Mouse (Mus musculus): ENCODE measurements around the gene Rhbdf1. TPM values are rescaled to one million over a fixed set of nuclear protein-coding genes. Genes with fewer than 3 reads are reported as not detected.

Rhbdf1 gene
- polyA plus RNA-seq, 1 experiment, result not detected

DNA sequence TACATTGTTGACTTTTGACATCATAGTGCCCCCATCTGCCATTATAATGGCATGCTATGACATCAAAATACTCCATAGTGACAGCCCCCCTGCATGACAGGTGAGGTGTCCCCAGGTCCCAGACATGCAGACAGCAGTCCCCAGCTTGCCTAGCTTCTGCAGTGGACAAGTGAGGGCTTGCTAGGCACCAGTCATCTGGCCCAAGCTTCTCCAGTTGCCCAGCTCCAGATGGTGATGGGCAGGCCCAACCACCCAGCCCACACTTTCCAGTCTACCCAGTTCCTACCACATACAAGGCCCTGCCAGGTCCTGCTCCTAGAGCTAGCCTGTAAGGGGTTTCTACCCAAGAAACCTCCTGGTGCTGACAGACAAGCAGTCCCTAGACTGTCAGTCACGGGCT is 43.6 kb downstream of the Rhbdf1 start:
- Histone ChIP-seq H3K4me3 (ENCODE audit: insufficient read depth, low read depth, low read length) (no peak overlapping the region), H3K4me1 (ENCODE audit: control insufficient read depth, insufficient read depth, low read length) (no peaks in the 10 kb centered on the region), H3K27ac (ENCODE audit: insufficient read depth, low read depth, low read length) (no peak overlapping the region)
- WGBS, result 90% methylated on average over 1 of the region's 1 CpGs
- TF ChIP-seq CTCF (IDR thresholded peaks at IDR 0.05; ENCODE audit: insufficient read depth, low read depth, low read length), result no peak
- TF ChIP-seq POLR2A (IDR thresholded peaks at IDR 0.05; ENCODE audit: insufficient read depth, low read depth, low read length), result no peak

DNA sequence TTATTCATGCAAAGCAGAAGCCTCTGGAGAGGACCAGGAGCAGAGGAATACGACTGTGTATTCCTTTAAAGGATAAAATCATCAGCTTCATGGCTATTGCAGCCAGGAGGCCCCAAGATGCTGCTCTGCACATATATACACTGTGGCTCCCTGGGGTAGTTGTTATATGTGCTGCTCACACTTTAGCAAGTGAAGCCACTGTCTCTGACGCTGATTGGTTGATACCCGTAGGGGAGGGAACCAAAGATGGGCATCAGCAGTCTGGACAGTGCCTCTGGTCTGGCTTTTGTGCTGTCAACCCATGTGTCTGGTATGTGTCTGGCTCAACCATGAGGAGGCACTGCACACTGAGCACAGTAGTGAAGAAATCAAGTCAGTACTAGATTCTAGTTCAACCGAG is 55.4 kb downstream of the Rhbdf1 start:
- Histone ChIP-seq H3K4me1 (ENCODE audit: control insufficient read depth, insufficient read depth, low read length) (peaks cover 9% of the 10 kb centered on the region), H3K27ac (ENCODE audit: insufficient read depth, low read depth, low read length) (no peak overlapping the region), H3K4me3 (ENCODE audit: insufficient read depth, low read depth, low read length) (no peak overlapping the region)
- 82% methylated on average over 4 of the region's 4 CpGs for WGBS
- TF ChIP-seq CTCF (IDR thresholded peaks at IDR 0.05; ENCODE audit: insufficient read depth, low read depth, low read length), result no peak

DNA sequence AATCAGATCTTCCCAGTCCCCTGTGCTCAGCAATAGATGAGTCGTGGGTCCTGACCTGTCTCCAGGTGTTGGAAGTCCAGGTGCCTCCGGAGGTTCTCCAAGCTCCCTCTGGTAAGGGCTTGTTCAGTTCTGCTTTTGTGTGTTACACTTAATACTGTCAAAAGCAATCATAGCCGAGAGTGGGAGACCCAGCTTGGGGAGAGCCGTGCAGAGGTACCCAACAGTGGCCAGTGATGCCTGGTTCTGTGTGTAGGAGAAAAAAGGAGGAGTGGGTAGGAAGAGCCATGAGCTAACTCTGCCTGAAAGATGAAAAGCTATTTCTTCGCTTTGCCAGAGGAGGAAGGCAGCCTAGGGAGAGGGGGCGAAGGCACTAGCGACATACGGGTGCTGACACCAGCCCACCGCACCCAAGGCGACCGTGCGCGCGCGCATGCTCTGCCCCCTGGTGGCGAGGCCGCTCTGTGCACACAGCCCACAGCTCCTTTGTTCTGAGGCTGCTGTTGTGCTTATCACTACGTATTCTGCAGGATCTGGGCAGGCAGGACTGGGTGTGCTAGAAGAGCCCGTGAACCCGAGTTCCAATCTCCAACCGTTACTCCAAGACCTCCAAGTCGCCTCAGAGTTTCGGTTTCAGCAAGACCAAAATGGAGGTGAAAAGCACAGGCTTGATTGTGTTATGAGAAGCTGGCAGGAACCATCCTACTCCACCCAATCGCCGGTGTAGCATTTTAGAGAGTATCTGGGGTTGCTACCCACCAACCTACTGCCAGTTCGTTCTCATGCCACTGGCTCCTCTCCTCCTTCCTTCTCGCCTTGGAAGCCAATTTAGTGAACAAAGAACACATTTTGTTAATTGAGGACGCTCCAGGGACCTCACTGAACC is 59.9 kb downstream of the Rhbdf1 start:
- Histone ChIP-seq H3K27ac (ENCODE audit: insufficient read depth, low read depth, low read length) (peak overlapping the region; percentile 55), H3K4me3 (ENCODE audit: insufficient read depth, low read depth, low read length) (peak overlapping the region; percentile 35), H3K4me1 (ENCODE audit: control insufficient read depth, insufficient read depth, low read length) (peaks cover 18% of the 10 kb centered on the region)
- TF ChIP-seq POLR2A (IDR thresholded peaks at IDR 0.05; ENCODE audit: insufficient read depth, low read depth, low read length) (no peak), CTCF (IDR thresholded peaks at IDR 0.05; ENCODE audit: insufficient read depth, low read depth, low read length) (peak; percentile 96)
- WGBS, result 5% methylated on average over 28 of the region's 28 CpGs

DNA sequence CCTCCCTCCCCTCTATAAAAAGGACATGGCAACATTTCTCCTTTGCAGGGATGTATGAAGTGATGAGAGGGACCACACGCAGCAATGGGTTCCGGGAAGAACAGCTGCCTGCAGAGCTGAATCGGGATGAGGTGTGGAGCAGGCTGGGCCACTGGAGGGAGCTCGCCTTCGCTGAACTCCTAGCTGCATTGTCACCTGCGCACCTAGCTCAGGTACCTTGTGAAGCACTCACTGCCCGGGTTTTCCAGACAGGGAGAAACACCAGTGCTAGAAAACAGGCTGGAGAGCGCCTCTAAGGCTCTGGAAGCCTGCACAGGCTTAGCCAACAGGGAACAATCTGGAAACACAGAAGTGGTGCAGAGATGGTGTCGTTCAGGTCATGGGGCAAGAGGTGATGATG is 60.6 kb downstream of the Rhbdf1 start:
- TF ChIP-seq POLR2A (IDR thresholded peaks at IDR 0.05; ENCODE audit: insufficient read depth, low read depth, low read length) (no peak), CTCF (IDR thresholded peaks at IDR 0.05; ENCODE audit: insufficient read depth, low read depth, low read length) (peak; percentile 36; the same call in 1 of the 2 replicates)
- Histone ChIP-seq H3K27ac (ENCODE audit: insufficient read depth, low read depth, low read length) (no peak overlapping the region; the same call in 1 of the 2 replicates), H3K4me3 (ENCODE audit: insufficient read depth, low read depth, low read length) (peak overlapping the region; percentile 35), H3K4me1 (ENCODE audit: control insufficient read depth, insufficient read depth, low read length) (peaks cover 18% of the 10 kb centered on the region)
- WGBS, result 19% methylated on average over 9 of the region's 9 CpGs

DNA sequence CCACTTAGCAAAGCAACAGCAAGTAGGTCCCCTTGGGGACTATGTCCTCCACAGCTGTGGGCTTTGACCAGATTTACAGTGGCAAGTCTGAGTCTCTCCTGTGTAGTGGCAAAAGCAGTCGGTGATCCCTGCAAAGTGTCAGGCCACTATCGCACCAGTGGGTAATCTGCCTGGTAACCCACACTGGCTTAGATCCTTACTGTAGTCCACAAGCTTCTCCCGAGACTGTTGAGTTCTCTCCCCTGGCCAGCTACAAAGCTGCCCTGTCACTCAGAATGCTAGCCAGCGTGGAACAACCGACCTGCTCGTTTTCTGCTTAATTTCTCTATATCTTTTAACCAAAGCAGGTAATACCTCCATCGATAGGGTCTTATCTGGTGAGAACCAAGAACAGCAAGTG is 61.8 kb downstream of the Rhbdf1 start:
- 80% methylated on average over 7 of the region's 7 CpGs for WGBS
- Histone ChIP-seq H3K4me1 (ENCODE audit: control insufficient read depth, insufficient read depth, low read length) (peaks cover 18% of the 10 kb centered on the region), H3K27ac (ENCODE audit: insufficient read depth, low read depth, low read length) (no peak overlapping the region), H3K4me3 (ENCODE audit: insufficient read depth, low read depth, low read length) (no peak overlapping the region)
- TF ChIP-seq POLR2A (IDR thresholded peaks at IDR 0.05; ENCODE audit: insufficient read depth, low read depth, low read length) (no peak), CTCF (IDR thresholded peaks at IDR 0.05; ENCODE audit: insufficient read depth, low read depth, low read length) (no peak)

Other genes with a start within 250 kb of the Rhbdf1 start
- gene Nsg2, start 221.8 kb downstream of the Rhbdf1 start, polyA plus RNA-seq (2012; ENCODE audit: insufficient read depth, insufficient read length, low replicate concordance, missing spikeins), result 206 and 450 TPM in 2 replicates
- not detected in 2 replicates for gene Il9r, start 22.0 kb downstream of the Rhbdf1 start, polyA plus RNA-seq (2012; ENCODE audit: insufficient read depth, insufficient read length, low replicate concordance, missing spikeins)
- not detected in 2 replicates for gene Snrnp25, start 16.9 kb downstream of the Rhbdf1 start, polyA plus RNA-seq (2012; ENCODE audit: insufficient read depth, insufficient read length, low replicate concordance, missing spikeins)
- not detected in 2 replicates for gene Mpg, start 4.2 kb upstream of the Rhbdf1 start, polyA plus RNA-seq (2012; ENCODE audit: insufficient read depth, insufficient read length, low replicate concordance, missing spikeins)
- gene Nprl3, start 45.4 kb upstream of the Rhbdf1 start, polyA plus RNA-seq (2012; ENCODE audit: insufficient read depth, insufficient read length, low replicate concordance, missing spikeins), result not detected in 2 replicates
- gene Hba-x, start 54.1 kb upstream of the Rhbdf1 start, polyA plus RNA-seq (2012; ENCODE audit: insufficient read depth, insufficient read length, low replicate concordance, missing spikeins), result not detected in 2 replicates
- gene Hba-a1, start 61.2 kb upstream of the Rhbdf1 start, polyA plus RNA-seq (2012; ENCODE audit: insufficient read depth, insufficient read length, low replicate concordance, missing spikeins), result not detected in 2 replicates
- not detected in 2 replicates for gene Hbq1b, start 64.7 kb upstream of the Rhbdf1 start, polyA plus RNA-seq (2012; ENCODE audit: insufficient read depth, insufficient read length, low replicate concordance, missing spikeins)
- not detected in 2 replicates for gene Hba-a2, start 74.2 kb upstream of the Rhbdf1 start, polyA plus RNA-seq (2012; ENCODE audit: insufficient read depth, insufficient read length, low replicate concordance, missing spikeins)
- gene Hbq1a, start 77.8 kb upstream of the Rhbdf1 start, polyA plus RNA-seq (2012; ENCODE audit: insufficient read depth, insufficient read length, low replicate concordance, missing spikeins), result not detected in 2 replicates
- gene Sh3pxd2b, start 125.5 kb upstream of the Rhbdf1 start, polyA plus RNA-seq (2012; ENCODE audit: insufficient read depth, insufficient read length, low replicate concordance, missing spikeins), result not detected in 2 replicates
- not detected in 2 replicates for gene Ubtd2, start 233.1 kb upstream of the Rhbdf1 start, polyA plus RNA-seq (2012; ENCODE audit: insufficient read depth, insufficient read length, low replicate concordance, missing spikeins)